Comparison of ENCODE assay signal across 22 mouse cellular contexts in genomic region chr15:100865556-100865955, GRCm38 (mm10). TPM values are rescaled to one million over a fixed set of nuclear protein-coding genes. Genes with fewer than 3 reads are reported as not detected.
DNase-seq lines count a peak whose midpoint lies in the region; ATAC-seq and TF ChIP-seq lines count a peak whose summit lies in the region.
"Had no signal": no experiment of that assay in that cellular context is flagged by ENCODE, and none has a peak within 500 bp of the region (broad histone marks: within the 10 kb centered on the region; RNA-seq: fewer than 3 reads in every experiment).

No protein-coding gene starts in this region.

- TF ChIP-seq CTCF in cerebellum, adult 2 months (IDR thresholded peaks at IDR 0.05; ENCODE audit: borderline replicate concordance, insufficient read depth, low read depth, low read length): peak; percentile 44; the same call in 1 of the 2 replicates
- peak; percentile 11; the same call in 1 of the 2 replicates for TF ChIP-seq CTCF in left cerebral cortex, adult 2 months (IDR thresholded peaks at IDR 0.05)
- TF ChIP-seq CTCF in E14TG2a.4 (conservative IDR thresholded peaks at IDR 0.05; ENCODE audit: low read length): peak; percentile 32

- no peak overlapping the region for H3K27ac ChIP-seq in cerebellum, adult 2 months (ENCODE audit: insufficient read depth, low read length)
- no peak overlapping the region for H3K27ac ChIP-seq in left cerebral cortex, adult 2 months
- H3K27ac ChIP-seq: embryonic facial prominence, embryonic 12.5 days; forebrain, embryonic 15.5 days; gastrocnemius, adult 2 months; heart, adult 2 months; hindbrain, embryonic 13.5 days; liver, embryonic 13.5 days; midbrain, embryonic 15.5 days had no signal

- DNase-seq in cerebellum, adult 2 months: no peak
- no peak for DNase-seq in left cerebral cortex, adult 2 months (ENCODE audit: extremely low spot score in 1 of 2, low spot score in 2 of 2)
- no peak for DNase-seq in left cerebral cortex, postnatal 14 days (ENCODE audit: low spot score in 2 of 2)
- peak; percentile 58 for DNase-seq in ZHBTc4 (ENCODE audit: low read depth, low spot score)
- no peak for DNase-seq in Muller cell, postnatal 12 days (ENCODE audit: inconsistent ontology term)
- DNase-seq: adrenal gland, adult 8-10 months; cerebellum, adult 11-12 months; gastrocnemius, adult 2 months; heart, adult 2 months; kidney, adult 11 months; kidney, postnatal 36 days; liver, embryonic 13.5 days; thymus, adult 18-20 months had no signal

- H3K4me1 ChIP-seq in cerebellum, adult 2 months (ENCODE audit: control insufficient read depth, insufficient read depth, low read length): no peaks in the 10 kb centered on the region
- H3K4me1 ChIP-seq in E14TG2a.4 (replicated peaks; ENCODE audit: low read depth, low read length): peaks cover 8% of the 10 kb centered on the region

- intact Hi-C loops in left cerebral cortex, adult 2 months (cut with DNase I): no loop called here
- intact Hi-C loops in left cerebral cortex, postnatal 14 days (cut with DNase I): no loop called here

- no peaks in the 10 kb centered on the region for H3K36me3 ChIP-seq in E14TG2a.4 (ENCODE audit: insufficient read depth, low read length)
- H3K36me3 ChIP-seq: embryonic facial prominence, embryonic 12.5 days; forebrain, embryonic 15.5 days; hindbrain, embryonic 13.5 days; liver, embryonic 13.5 days; midbrain, embryonic 15.5 days had no signal

- H3K27me3 ChIP-seq in cerebellum, adult 2 months (ENCODE audit: control insufficient read depth, insufficient read depth, low read length): no peaks in the 10 kb centered on the region
- peaks cover 43% of the 10 kb centered on the region for H3K27me3 ChIP-seq in E14TG2a.4 (ENCODE audit: insufficient read depth, low read length)

- WGBS in cerebellum, adult 2 months: 72% methylated on average over 3 of the region's 3 CpGs

- no peak for ATAC-seq in cerebellum, adult (ENCODE audit: insufficient number of reproducible peaks, low FRiP score, low TSS enrichment)
- no peak for ATAC-seq in monocyte, adult 5-6 weeks (replicated peaks; ENCODE audit: insufficient number of reproducible peaks, low FRiP score, low TSS enrichment, poor library complexity, severe bottlenecking)
- ATAC-seq: forebrain, embryonic 15.5 days; midbrain, embryonic 15.5 days had no signal

- no peak overlapping the region for H3K4me3 ChIP-seq in cerebellum, adult 2 months (replicated peaks; ENCODE audit: insufficient read depth, low read depth, low read length)
- H3K4me3 ChIP-seq in left cerebral cortex, adult 2 months: no peak overlapping the region
- no peak overlapping the region for H3K4me3 ChIP-seq in E14TG2a.4 (replicated peaks; ENCODE audit: low read length)
- H3K4me3 ChIP-seq: embryonic facial prominence, embryonic 12.5 days; forebrain, embryonic 15.5 days; gastrocnemius, adult 2 months; heart, adult 2 months; hindbrain, embryonic 13.5 days; liver, embryonic 13.5 days; megakaryocyte, embryonic 14.5 days; midbrain, embryonic 15.5 days had no signal

- H3K9me3 ChIP-seq in E14TG2a.4 (ENCODE audit: low read length): no peaks in the 10 kb centered on the region
- H3K9me3 ChIP-seq: embryonic facial prominence, embryonic 12.5 days; forebrain, embryonic 15.5 days; liver, embryonic 13.5 days had no signal

- no peak for TF ChIP-seq POLR2A in cerebellum, adult 2 months (IDR thresholded peaks at IDR 0.05; ENCODE audit: borderline replicate concordance, insufficient read depth, low read length)

RNA-seq across cellular contexts. Expression of gene Scn8a, which starts 4.1 kb away (rescaled TPM):
- polyA plus RNA-seq in cerebellum, adult 2 months (2012; rRNA removed): 103 and 107 TPM in 2 replicates
- 100 to 1,000 TPM; 250 to 260 TPM for total RNA-seq in left cerebral cortex, adult 2 months (2021)
- total RNA-seq in left cerebral cortex, postnatal 14 days (2021): 100 to 1,000 TPM; 203 to 219 TPM
- total RNA-seq in monocyte, adult 5-6 weeks (2017): not detected in 3 replicates
- total RNA-seq: common myeloid progenitor, adult 5-6 weeks had no signal
- polyA plus RNA-seq: heart, adult 2 months had no signal

Comparison
In these comparisons a context has a peak if more than half of its experiments do, and no peak if none do; other contexts are left out.
1. RNA of gene Scn8a, which starts 4.1 kb away (total RNA-seq): 250 to 260 TPM in left cerebral cortex, adult 2 months and 203 to 219 TPM in left cerebral cortex, postnatal 14 days; not detected in monocyte, adult 5-6 weeks; every median in the first group is over 100 times any median in the second.
2. Peak in every context shown above with its lines, with median percentiles within 50 percentile points of each other: CTCF ChIP-seq.